Mouse (Mus musculus) forebrain, embryonic 14.5 days (tissue): ENCODE data around the gene Psmc5. TPM values are rescaled to one million over a fixed set of nuclear protein-coding genes. Genes with fewer than 3 reads are reported as not detected.

Experiments
- ATAC-seq: fragments of 200-750 bp; cut with Nextera tagmentation; 2 replicates; pipeline ENCODE4 v1.8.0; 2017; ENCODE audit warnings: mild to moderate bottlenecking, moderate library complexity
- DNase-seq: peaks from one replicate; pipeline ENCODE4 v3.0.0-alpha.2; 2015; ENCODE audit warnings: low spot score
- H3K27ac ChIP-seq: fragments of 300-500 bp; sonication (generic); 2 replicates; pipeline ENCODE4 v1.5.1; 2014; ENCODE audit warnings: low read depth, mild to moderate bottlenecking, control low read depth, low read length, moderate library complexity
- H3K27me3 ChIP-seq: fragments of 300-500 bp; sonication (generic); replicated peaks from 2 replicates; pipeline ENCODE4 v1.6.1; 2014; ENCODE audit warnings: low read length, control low read depth, mixed read lengths; ENCODE audit not compliant: control insufficient read depth, insufficient read depth
- H3K36me3 ChIP-seq: fragments of 300-500 bp; sonication (generic); 2 replicates; pipeline ENCODE4 v1.6.1; 2014; ENCODE audit warnings: low read length, control low read depth; ENCODE audit not compliant: control insufficient read depth, insufficient read depth
- H3K4me1 ChIP-seq: fragments of 300-500 bp; sonication (generic); 2 replicates; pipeline ENCODE4 v1.6.1; 2014; ENCODE audit warnings: antibody characterized with exemption, low read length, control low read depth; ENCODE audit not compliant: control insufficient read depth, insufficient read depth
- H3K4me2 ChIP-seq: fragments of 300-500 bp; sonication (generic); 2 replicates; pipeline ENCODE4 v1.6.1; 2014; ENCODE audit warnings: mild to moderate bottlenecking, control low read depth, low read length
- H3K4me3 ChIP-seq: fragments of 300-500 bp; sonication (generic); 2 replicates; pipeline ENCODE4 v1.5.1; 2014; ENCODE audit warnings: low read depth, low read length, control low read depth
- H3K9ac ChIP-seq: fragments of 300-500 bp; sonication (generic); 2 replicates; pipeline ENCODE4 v1.6.1; 2014; ENCODE audit warnings: mild to moderate bottlenecking, low read length, control low read depth, moderate library complexity
- H3K9me3 ChIP-seq: fragments of 300-500 bp; sonication (generic); replicated peaks from 2 replicates; pipeline ENCODE4 v1.6.1; 2016; ENCODE audit warnings: low read length, control low read depth, mixed read lengths; ENCODE audit not compliant: control insufficient read depth
- WGBS: fragments of 180-500 bp; shearing (Covaris S2); extraction: QIAGEN DNeasy Blood & Tissue Kit; methylation state at CpG from one replicate; pipeline ENCODE4 v1.1.7; 2014; 5-methylcytosine and 5-hydroxymethylcytosine counted together
- polyA plus RNA-seq: library from polyadenylated mRNA; unstranded; fragments of >200 nt; fragmentation: Nextera tagmentation; extraction: Ambion mirVana; gene quantifications from 2 replicates; pipeline ENCODE4 v1.2.1, GENCODE M21; 2014

Psmc5 gene
- polyA plus RNA-seq, 1 experiment from 2014 or later = 286 TPM

GRCm38 (mm10) chr11:106273311-106273684 lies 17.3 kb downstream of the Psmc5 start:
- H3K27ac ChIP-seq = peak overlapping the region; percentile 33; the same call in 1 of the 2 replicates
- ATAC-seq = peak; percentile 27
- no peak for DNase-seq
- peak overlapping the region; percentile 79 for H3K4me2 ChIP-seq
- peak overlapping the region; percentile 96 for H3K4me3 ChIP-seq
- no peaks in the 10 kb centered on the region for H3K36me3 ChIP-seq
- H3K9me3 ChIP-seq = no peaks in the 10 kb centered on the region
- peaks cover 26% of the 10 kb centered on the region for H3K4me1 ChIP-seq
- no peaks in the 10 kb centered on the region for H3K27me3 ChIP-seq
- 21% methylated on average over 16 of the region's 16 CpGs for WGBS
- H3K9ac ChIP-seq = peak overlapping the region; percentile 62

DNA sequence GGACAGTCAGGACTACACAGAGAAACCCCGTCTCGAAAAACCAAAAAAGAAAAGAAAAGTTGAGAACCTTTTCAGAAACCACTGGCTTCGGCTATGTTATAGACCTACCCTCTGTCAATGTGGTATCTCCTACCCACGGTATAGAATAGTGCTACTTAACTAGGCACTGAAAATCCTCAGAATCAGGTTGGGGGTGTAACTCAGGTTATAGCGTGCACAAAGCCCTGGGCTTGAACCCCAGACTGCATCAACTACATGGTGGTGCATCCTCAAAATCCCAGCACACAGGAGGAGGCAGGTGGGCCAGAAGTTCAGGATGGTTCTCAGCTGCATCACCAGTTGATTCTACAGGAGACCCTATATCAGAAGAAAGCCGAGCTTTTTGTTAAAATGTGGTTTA lies 17.9 kb downstream of the Psmc5 start:
- WGBS = 98% methylated on average over 6 of the region's 6 CpGs

GRCm38 (mm10) chr11:106274374-106274773 lies 18.4 kb downstream of the Psmc5 start:
- no peak overlapping the region for H3K27ac ChIP-seq
- 92% methylated on average over 1 of the region's 1 CpGs for WGBS
- DNase-seq (no peak), ATAC-seq (no peak)
- H3K27me3 ChIP-seq = no peaks in the 10 kb centered on the region
- no peak overlapping the region for H3K9ac ChIP-seq
- no peak overlapping the region for H3K4me3 ChIP-seq
- H3K4me1 ChIP-seq = peaks cover 18% of the 10 kb centered on the region
- H3K4me2 ChIP-seq = no peak overlapping the region
- H3K36me3 ChIP-seq = no peaks in the 10 kb centered on the region
- H3K9me3 ChIP-seq = no peaks in the 10 kb centered on the region

More for the DNA sequence above, 17.9 kb downstream of the Psmc5 start:
- H3K27ac ChIP-seq = no peak overlapping the region
- no peak overlapping the region for H3K9ac ChIP-seq
- H3K36me3 ChIP-seq = no peaks in the 10 kb centered on the region
- ATAC-seq (no peak), DNase-seq (no peak)
- no peak overlapping the region for H3K4me2 ChIP-seq
- H3K4me3 ChIP-seq = no peak overlapping the region; the same call in 1 of the 2 replicates
- H3K4me1 ChIP-seq = peaks cover 22% of the 10 kb centered on the region
- H3K27me3 ChIP-seq = no peaks in the 10 kb centered on the region
- no peaks in the 10 kb centered on the region for H3K9me3 ChIP-seq

GRCm38 (mm10) chr11:106274971-106275411 lies 19.0 kb downstream of the Psmc5 start:
- H3K27ac ChIP-seq = no peak overlapping the region
- peaks cover 18% of the 10 kb centered on the region for H3K4me1 ChIP-seq
- H3K4me2 ChIP-seq = no peak overlapping the region
- DNase-seq = no peak
- H3K4me3 ChIP-seq = no peak overlapping the region
- WGBS = 85% methylated on average over 7 of the region's 7 CpGs
- no peaks in the 10 kb centered on the region for H3K9me3 ChIP-seq
- no peaks in the 10 kb centered on the region for H3K27me3 ChIP-seq
- H3K9ac ChIP-seq = no peak overlapping the region
- no peak for ATAC-seq
- no peaks in the 10 kb centered on the region for H3K36me3 ChIP-seq

DNA sequence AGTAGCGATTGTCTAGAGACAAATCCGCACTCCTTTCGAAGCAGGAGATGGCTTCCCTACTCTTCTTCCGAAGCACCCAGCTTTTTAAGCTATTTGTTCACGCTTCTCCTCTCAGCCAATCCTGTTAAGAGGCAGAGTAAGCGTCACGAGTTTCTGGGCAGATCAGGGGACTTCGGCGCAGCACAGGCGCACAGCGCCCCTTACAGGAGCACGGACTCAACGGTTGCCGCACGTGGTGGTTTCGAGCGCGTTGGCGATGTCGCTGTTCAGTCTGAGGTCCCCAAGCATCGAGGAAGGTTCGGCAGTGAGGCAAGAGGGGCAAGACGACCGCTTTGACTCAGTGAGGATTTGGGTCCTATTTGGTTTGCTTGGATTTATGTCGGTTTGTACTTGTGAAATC lies 20.5 kb downstream of the Psmc5 start, which contains the start of gene Tcam1:
TSS of gene Tcam1 (plus strand) at position 219 of the 400 bp plus-strand sequence.
- H3K9me3 ChIP-seq = no peaks in the 10 kb centered on the region
- no peaks in the 10 kb centered on the region for H3K27me3 ChIP-seq
- peak within 1 kb of the TSS; percentile 43 for H3K4me2 ChIP-seq
- no peaks in the 10 kb centered on the region for H3K36me3 ChIP-seq
- peak; percentile 44 for ATAC-seq
- H3K4me1 ChIP-seq = peaks cover 11% of the 10 kb centered on the region
- DNase-seq = peak; percentile 97
- no peak within 1 kb of the TSS for H3K27ac ChIP-seq
- H3K9ac ChIP-seq = no peak within 1 kb of the TSS
- no peak within 1 kb of the TSS for H3K4me3 ChIP-seq
- WGBS = 11% methylated on average over 25 of the region's 25 CpGs

DNA sequence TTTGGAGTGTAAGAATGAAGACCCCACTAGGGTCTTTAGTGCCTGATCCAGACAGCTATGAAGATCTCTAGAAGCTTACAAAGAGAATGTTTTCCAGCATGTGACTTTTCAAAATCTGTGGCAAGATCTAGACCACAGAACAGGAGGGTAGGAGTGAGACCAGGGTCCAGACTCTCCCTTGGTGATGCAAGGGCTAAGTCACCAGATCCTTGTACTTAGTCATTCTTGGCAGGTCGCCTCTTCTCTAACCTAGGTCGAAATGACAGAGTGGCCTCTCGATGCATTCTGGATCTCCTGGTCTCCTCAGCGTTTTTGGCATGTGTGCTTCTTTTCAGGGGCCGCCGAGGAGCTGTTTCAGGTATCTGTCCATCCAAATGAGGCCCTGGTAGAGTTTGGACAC lies 26.5 kb downstream of the Psmc5 start:
- Histone ChIP-seq H3K4me3 (no peak overlapping the region), H3K27me3 (no peaks in the 10 kb centered on the region)
- WGBS = 90% methylated on average over 6 of the region's 6 CpGs

DNA sequence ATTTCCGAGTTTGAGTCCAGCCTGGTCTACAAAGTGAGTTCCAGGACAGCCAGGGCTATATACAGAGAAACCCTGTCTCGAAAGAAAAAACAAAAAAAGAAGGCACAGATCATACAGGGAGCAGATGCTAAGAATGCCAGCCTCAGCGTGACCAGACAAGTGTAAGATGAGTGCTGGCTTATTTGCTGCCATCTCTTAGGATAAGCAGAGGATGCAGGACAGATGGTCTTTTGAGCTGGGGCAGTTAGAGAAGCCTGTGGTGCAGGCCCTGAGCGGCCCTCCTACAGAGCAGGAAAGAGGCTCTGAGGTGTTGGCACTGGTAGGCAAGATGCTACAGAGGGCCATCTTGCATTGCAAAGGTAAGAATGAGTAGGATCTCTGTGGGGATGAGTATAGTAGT lies 27.4 kb downstream of the Psmc5 start:
- no peak for ATAC-seq
- H3K4me3 ChIP-seq = no peak overlapping the region
- 82% methylated on average over 4 of the region's 4 CpGs for WGBS

More for the DNA sequence above, 26.5 kb downstream of the Psmc5 start:
- Histone ChIP-seq H3K4me2 (no peak overlapping the region), H3K9me3 (no peaks in the 10 kb centered on the region), H3K27ac (no peak overlapping the region), H3K36me3 (no peaks in the 10 kb centered on the region), H3K9ac (no peak overlapping the region), H3K4me1 (no peaks in the 10 kb centered on the region)
- ATAC-seq (no peak), DNase-seq (no peak)

DNA sequence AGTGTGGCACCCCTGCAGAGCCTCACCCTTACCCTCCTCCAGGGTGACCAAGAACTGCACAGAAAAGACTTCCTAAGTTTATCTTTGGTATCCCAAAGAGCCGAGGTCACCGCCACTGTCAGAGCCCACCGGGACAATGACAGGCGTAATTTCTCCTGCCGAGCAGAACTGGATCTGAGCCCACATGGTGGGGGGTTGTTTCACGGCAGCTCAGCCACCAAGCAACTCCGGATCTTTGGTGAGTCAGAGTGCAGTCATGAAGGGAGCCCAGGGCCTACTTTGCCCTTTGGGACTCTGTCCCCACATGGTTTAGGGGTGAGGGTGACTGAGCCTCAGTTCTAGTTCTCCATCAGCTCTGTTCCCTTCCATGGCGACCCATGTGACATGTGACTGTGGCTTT lies 28.2 kb downstream of the Psmc5 start:
- no peaks in the 10 kb centered on the region for H3K4me1 ChIP-seq
- no peak overlapping the region for H3K9ac ChIP-seq
- DNase-seq (no peak), ATAC-seq (no peak)
- H3K27ac ChIP-seq = no peak overlapping the region
- H3K4me3 ChIP-seq = no peak overlapping the region
- no peaks in the 10 kb centered on the region for H3K9me3 ChIP-seq
- no peaks in the 10 kb centered on the region for H3K36me3 ChIP-seq
- WGBS = 72% methylated on average over 8 of the region's 8 CpGs
- H3K4me2 ChIP-seq = no peak overlapping the region
- H3K27me3 ChIP-seq = no peaks in the 10 kb centered on the region

More for the DNA sequence above, 27.4 kb downstream of the Psmc5 start:
- no peaks in the 10 kb centered on the region for H3K4me1 ChIP-seq
- no peak overlapping the region for H3K27ac ChIP-seq
- H3K27me3 ChIP-seq = no peaks in the 10 kb centered on the region
- H3K9me3 ChIP-seq = no peaks in the 10 kb centered on the region
- H3K36me3 ChIP-seq = no peaks in the 10 kb centered on the region
- no peak overlapping the region for H3K9ac ChIP-seq
- no peak overlapping the region for H3K4me2 ChIP-seq
- no peak for DNase-seq

DNA sequence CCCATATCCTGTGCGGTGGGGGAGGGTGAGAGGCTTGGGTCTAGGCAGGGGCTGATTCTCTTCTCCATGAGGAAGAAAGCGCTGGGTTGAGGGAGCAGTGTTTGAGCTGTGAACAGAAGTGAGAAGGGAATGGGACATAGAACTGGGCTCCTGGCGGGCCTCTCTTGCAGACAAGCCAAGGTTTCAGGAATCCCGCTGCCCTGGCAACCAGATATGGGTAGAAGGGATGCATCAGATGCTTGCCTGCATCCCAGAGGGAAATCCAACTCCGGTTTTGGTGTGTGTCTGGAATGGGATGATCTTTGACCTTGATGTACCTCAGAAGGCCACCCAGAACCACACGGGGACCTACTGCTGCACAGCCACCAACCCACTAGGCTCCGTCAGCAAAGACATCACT lies 30.3 kb downstream of the Psmc5 start:
- Histone ChIP-seq H3K27me3 (no peaks in the 10 kb centered on the region), H3K27ac (no peak overlapping the region), H3K9me3 (no peaks in the 10 kb centered on the region), H3K9ac (no peak overlapping the region), H3K36me3 (no peaks in the 10 kb centered on the region), H3K4me3 (no peak overlapping the region), H3K4me2 (no peak overlapping the region), H3K4me1 (no peaks in the 10 kb centered on the region)
- no peak for DNase-seq
- no peak for ATAC-seq
- 90% methylated on average over 7 of the region's 7 CpGs for WGBS
